Mouse (Mus musculus): ENCODE results near the gene Pacs2.

Gene Pacs2

GRCm38 (mm10) chr12:113075486-113075885 is 61.2 kb downstream of the Pacs2 start:
- no peak for DNase-seq (ENCODE audit: extremely low spot score, low spot score)

DNA sequence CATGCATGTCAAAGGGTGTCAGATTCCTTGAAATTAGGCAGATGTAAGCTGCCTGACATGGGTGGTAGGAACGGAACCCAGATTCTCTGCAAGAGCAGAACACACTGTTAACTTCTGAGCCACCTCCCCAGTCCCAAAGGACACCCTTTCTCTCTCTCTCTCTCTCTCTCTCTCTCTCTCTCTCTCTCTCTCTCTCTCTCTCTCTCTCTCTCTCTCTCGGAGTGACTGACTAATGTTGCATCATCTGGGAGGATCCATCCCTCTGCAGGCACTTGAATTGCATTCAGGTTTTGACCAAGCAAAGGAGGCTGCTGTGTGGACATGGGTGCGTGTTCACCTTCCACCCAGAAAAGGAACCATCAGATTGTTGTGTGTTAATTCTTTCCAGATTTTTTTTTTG is 73.0 kb downstream of the Pacs2 start:
- no peak for DNase-seq (ENCODE audit: extremely low spot score, low spot score)

DNA sequence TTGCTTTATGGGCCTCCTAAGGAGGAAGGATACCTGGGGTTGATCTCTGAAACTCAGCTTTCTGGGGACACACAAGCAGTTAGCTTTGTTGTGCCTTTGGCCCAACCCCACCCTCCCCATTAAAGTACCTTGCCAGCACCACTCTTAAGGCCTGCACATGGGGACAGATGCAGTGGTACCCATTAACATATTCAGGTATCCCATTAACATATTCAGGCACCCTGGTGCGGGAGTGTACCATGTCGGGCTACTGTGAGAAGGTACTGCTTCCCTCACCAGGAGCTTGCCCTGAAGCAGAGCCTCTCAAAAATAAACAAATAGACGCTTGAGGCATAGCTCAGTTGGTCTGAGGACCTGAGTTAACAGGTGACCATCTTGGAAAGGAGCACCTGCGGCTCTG is 73.7 kb downstream of the Pacs2 start:
- DNase-seq (ENCODE audit: extremely low spot score, low spot score) = no peak

DNA sequence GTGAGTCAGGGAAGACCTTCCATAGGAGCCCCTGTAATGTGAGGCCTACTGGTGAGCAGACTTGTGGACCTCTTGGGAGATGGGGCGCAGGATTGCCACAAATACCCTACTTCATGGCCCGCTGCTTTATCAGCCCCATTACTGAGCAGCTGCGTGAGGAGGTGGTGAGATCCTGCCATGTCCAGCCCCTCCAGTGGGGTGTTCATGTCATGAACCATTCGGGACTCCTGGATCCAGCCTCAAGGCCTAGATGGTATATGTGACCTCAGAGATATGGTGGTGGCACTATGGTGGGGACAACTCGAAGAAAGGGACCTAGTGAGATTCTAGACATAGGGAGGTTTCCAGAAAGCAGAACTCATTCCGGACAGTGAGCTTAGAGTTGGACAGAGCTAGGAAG is 74.8 kb downstream of the Pacs2 start:
- DNase-seq (ENCODE audit: extremely low spot score, low spot score) = no peak

DNA sequence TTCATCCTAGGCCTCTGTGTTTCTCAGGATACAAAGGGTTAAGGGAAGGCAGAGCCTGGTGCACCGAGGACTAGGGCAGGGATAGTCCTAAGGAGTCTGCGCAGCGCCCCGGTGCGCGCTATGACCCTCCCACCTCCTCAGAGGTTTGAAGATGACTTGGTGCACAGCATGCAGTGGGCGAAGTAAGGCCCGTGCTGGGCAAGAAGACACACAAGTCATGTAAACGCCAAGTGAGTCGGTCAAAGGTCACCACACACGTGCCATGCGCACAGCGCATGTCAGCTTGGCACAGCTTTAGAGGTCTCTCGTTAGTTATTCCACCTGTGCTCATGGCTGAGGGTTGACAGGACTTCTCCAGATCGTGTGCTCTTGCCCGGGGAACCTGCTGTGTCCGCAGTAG is 75.7 kb downstream of the Pacs2 start:
- DNase-seq (ENCODE audit: extremely low spot score, low spot score) = no peak

DNA sequence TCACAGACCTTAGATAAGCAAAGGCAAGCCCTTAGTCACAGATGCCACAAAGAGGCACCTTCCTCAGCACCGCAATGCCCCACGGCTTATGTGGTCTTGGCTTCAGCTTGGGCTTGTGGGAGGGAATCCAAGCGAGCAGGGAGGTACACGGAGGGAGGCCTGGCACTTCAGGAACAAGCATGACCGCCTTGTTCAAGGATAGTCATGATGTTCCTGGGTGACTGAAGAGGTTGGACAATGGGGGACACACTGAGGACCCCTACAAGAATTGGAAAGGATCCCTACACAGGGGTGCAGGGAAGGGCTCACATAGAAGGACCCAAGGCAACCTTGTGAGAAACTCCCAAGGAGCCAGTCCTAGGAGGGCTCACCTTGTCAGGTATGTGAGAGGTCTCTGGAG is 82.7 kb downstream of the Pacs2 start:
- DNase-seq (ENCODE audit: extremely low spot score, low spot score) = no peak

- peak; percentile 79 for DNase-seq (ENCODE audit: extremely low spot score, low spot score)
Observed at GRCm38 (mm10) chr12:113097749-113098281, 83.5 kb downstream of the Pacs2 start, which contains the start of gene Mta1. Mta1 (plus strand) TSS chr12:113098278.

- peak; percentile 62 for DNase-seq (ENCODE audit: extremely low spot score, low spot score)
Observed at GRCm38 (mm10) chr12:113098530-113099151, 84.3 kb downstream of the Pacs2 start.

DNA sequence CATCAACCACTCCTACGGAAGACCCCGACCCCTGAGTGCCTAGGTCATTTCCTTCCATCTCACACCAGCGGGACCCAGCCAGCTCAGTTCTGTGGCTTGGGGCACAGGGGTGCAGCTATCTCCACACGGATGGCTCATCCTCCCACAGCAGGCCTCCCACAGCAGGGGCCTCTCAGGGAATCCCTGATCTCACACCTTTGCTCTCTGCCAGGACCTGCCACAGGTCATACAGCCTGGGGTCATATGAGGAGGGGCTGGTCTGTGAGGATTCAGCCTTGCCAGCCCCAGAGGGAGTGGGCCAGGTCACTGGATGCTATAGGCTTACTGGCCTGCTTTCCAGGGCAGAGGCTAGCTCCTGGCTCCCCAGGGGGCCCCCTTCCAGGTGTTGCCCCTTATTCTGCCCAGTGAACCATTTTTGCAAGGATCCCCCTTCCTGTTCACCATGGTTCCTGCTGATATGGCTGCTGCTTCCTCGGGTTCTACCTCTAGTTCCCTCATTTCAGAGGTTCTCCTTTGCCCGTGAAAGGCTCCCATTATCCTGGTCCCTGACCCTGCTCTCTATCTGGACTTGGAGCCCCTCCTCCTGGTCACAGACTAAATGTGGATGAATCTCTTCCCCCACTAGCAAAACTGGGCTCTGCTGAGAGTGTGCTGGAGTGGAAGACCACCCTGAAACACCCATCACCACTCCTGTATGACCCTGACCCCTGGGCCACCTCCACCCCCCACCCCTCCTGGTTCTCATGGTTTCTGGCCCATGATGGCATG is 85.3 kb downstream of the Pacs2 start:
- DNase-seq (ENCODE audit: extremely low spot score, low spot score) = no peak

- no peak for DNase-seq (ENCODE audit: extremely low spot score, low spot score)
Observed at GRCm38 (mm10) chr12:113100448-113101076, 86.3 kb downstream of the Pacs2 start.

DNA sequence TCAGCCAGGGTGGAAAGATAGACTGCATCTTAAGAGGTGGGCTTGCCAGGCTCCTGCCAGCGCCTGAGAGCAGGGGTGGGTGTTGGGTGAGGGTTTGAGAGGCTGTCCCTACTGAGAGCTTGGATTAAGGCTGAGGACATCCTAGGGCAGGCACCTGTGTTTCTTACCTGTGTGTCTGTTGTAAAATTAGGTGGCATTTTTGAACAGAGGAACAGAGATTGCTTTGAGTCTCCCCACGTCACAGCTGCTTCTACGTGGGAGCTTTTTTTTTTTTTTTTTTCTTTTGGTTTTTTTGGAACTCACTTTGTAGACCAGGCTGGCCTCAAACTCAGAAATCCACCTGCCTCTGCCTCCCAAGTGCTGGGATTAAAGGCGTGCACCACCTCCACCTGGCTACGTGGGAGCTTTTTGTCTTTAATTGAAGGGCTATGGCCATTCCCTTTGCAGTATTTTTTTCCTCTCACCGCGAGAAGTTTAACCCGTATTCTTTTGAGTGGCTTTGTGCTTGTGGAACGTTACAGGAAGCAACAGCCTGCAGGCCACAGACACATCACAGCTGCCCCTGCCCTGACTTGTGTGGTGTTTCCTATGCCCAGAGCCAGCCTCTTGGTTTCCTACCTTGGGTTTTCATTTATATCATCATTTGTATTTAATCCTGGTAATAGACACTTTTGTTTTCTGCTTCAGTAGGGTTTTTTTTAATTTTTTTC is 87.1 kb downstream of the Pacs2 start:
- DNase-seq (ENCODE audit: extremely low spot score, low spot score) = no peak

GRCm38 (mm10) chr12:113102461-113102860 is 88.2 kb downstream of the Pacs2 start:
- peak; percentile 42 for DNase-seq (ENCODE audit: extremely low spot score, low spot score)

DNA sequence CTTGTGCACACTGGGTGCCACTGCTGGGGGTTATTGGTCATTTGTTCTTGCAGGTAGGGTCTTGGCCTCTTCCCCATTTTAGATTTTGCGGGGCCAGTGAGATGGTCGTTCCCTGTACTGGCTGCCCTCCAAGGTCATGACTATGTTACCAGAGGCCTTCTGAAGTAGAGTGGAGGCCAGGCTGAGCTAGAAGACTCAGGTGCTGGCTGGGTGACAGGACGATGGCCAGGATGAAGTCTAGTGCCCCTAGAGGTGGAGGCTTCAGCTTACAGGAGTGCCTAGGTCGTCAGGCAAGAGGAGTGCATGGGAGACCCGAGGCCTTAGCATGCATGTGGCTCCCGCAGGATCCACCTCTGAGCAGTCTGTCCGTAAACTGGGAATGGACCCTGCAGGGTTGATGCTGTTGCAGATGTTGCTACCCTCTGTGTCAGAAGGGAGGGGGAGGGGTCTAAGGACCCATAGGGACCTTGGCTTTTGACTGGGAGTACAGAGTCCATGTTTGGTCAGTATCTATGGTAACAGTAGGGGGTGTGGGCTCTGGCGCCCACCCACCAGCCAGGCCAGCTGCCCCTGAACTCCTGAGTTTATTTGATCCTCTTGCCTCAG is 89.6 kb downstream of the Pacs2 start:
- no peak for DNase-seq (ENCODE audit: extremely low spot score, low spot score)

- DNase-seq (ENCODE audit: extremely low spot score, low spot score) = no peak
Observed at GRCm38 (mm10) chr12:113106386-113106785, 92.1 kb downstream of the Pacs2 start.

- no peak for DNase-seq (ENCODE audit: extremely low spot score, low spot score)
Observed at GRCm38 (mm10) chr12:113107431-113108124, 93.3 kb downstream of the Pacs2 start.

GRCm38 (mm10) chr12:113108528-113109283 is 94.4 kb downstream of the Pacs2 start:
- DNase-seq (ENCODE audit: extremely low spot score, low spot score) = no peak

GRCm38 (mm10) chr12:113109801-113110200 is 95.5 kb downstream of the Pacs2 start:
- DNase-seq (ENCODE audit: extremely low spot score, low spot score) = no peak

GRCm38 (mm10) chr12:113114141-113114540 is 99.8 kb downstream of the Pacs2 start:
- DNase-seq (ENCODE audit: extremely low spot score, low spot score) = no peak

DNA sequence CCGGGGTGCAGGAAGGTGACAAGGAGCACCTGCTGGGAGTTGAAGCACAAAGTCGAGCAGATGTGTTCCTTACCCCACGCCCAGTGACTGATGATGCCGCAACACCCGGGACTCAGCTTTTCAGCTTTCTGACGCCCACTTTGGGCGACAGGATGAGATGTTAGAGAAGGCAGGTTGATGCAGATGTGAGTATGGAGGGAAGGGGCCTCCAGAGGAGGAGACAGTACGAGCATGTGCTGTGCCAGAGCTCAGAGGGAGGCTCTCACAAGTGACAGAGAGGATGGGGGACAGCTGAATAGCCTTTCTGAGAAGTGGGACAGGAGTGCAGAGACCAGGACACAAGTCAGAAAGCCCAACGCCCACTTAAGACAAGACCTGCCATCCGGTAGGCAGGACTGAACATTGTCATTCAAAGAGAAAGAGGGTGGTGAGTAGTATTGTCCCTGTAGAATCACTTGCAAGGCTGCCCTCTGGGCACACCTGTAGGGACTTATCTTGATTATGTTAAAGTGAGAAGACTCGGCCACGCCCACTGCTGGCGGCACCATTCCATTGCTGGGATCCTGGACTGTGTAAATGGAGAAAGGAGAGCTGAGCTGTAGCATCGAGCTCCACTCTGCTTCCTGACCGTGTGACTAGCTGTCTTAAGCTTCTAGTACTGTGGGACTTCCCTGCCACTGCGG is 100.7 kb downstream of the Pacs2 start:
- DNase-seq (ENCODE audit: extremely low spot score, low spot score) = no peak

Data from neural tube, embryonic 10.5 days (tissue).